Mouse (Mus musculus) hindbrain, postnatal 0 days (tissue): ENCODE data around the gene Whrn. TPM values are rescaled to one million over a fixed set of nuclear protein-coding genes. Genes with fewer than 3 reads are reported as not detected.

Source experiments
- ATAC-seq: fragments of 200-750 bp; cut with Nextera tagmentation; 2 replicates; pipeline ENCODE4 v1.8.0; 2017; ENCODE audit warnings: mild to moderate bottlenecking, moderate TSS enrichment, moderate library complexity
- DNase-seq: peaks from one replicate; pipeline ENCODE4 v3.0.0-alpha.2; 2015; ENCODE audit warnings: low spot score
- H3K27ac ChIP-seq: fragments of 300-500 bp; sonication (generic); 2 replicates; pipeline ENCODE4 v1.5.1; 2014; ENCODE audit warnings: mild to moderate bottlenecking
- H3K27me3 ChIP-seq: fragments of 300-500 bp; sonication (generic); 2 replicates; pipeline ENCODE4 v1.6.1; 2014; ENCODE audit warnings: low read length, mixed read lengths; ENCODE audit not compliant: insufficient read depth
- H3K36me3 ChIP-seq: fragments of 300-500 bp; sonication (generic); 2 replicates; pipeline ENCODE4 v1.6.1; 2014; ENCODE audit warnings: low read length, mixed read lengths; ENCODE audit not compliant: insufficient read depth
- H3K4me1 ChIP-seq: fragments of 300-500 bp; sonication (generic); 2 replicates; pipeline ENCODE4 v1.6.1; 2014; ENCODE audit warnings: antibody characterized with exemption, low read length, mixed read lengths; ENCODE audit not compliant: insufficient read depth
- H3K4me2 ChIP-seq: fragments of 300-500 bp; sonication (generic); 2 replicates; pipeline ENCODE4 v1.6.1; 2014; ENCODE audit warnings: low read depth, mild to moderate bottlenecking, low read length, moderate library complexity, mixed read lengths
- H3K4me3 ChIP-seq: fragments of 300-500 bp; sonication (generic); 2 replicates; pipeline ENCODE4 v1.5.1; 2014; ENCODE audit warnings: low read length
- H3K9ac ChIP-seq: fragments of 300-500 bp; sonication (generic); replicated peaks from 2 replicates; pipeline ENCODE4 v1.6.1; 2014; ENCODE audit warnings: mild to moderate bottlenecking, low read length, moderate library complexity, mixed read lengths
- H3K9me3 ChIP-seq: fragments of 300-500 bp; sonication (generic); 2 replicates; pipeline ENCODE4 v1.6.1; 2016; ENCODE audit warnings: low read length, mixed read lengths
- CTCF ChIP-seq: IDR thresholded peaks from 2 replicates; pipeline ENCODE4 v1.5.1; 2016; ENCODE audit warnings: antibody characterized with exemption, control low read depth, low read depth
- WGBS: fragments of 180-500 bp; shearing (Covaris S2); extraction: QIAGEN DNeasy Blood & Tissue Kit; methylation state at CpG from one replicate; pipeline ENCODE4 v1.1.7; 2014; 5-methylcytosine and 5-hydroxymethylcytosine counted together
- polyA plus RNA-seq: library from polyadenylated mRNA; unstranded; fragments of >200 nt; fragmentation: Nextera tagmentation; extraction: Ambion mirVana; gene quantifications from 2 replicates; pipeline ENCODE4 v1.2.1, GENCODE M21; 2015
- total RNA-seq: library from RNA; depleted of rRNA; stranded (reverse); fragments of >200 nt; gene quantifications from 2 replicates; pipeline ENCODE4 v1.2.3, GENCODE M21; 2014; rRNA removed

The Whrn gene
- total and polyA plus RNA-seq, 2 experiments from 2014 or later = 4.7 to 34.6 TPM

- no peaks in the 10 kb centered on the region for H3K36me3 ChIP-seq
- H3K4me2 ChIP-seq = no peak overlapping the region
- no peak for TF ChIP-seq CTCF
- no peak overlapping the region for H3K27ac ChIP-seq
- DNase-seq (no peak), ATAC-seq (no peak)
- WGBS = 88% methylated on average over 12 of the region's 12 CpGs
- no peak overlapping the region for H3K4me3 ChIP-seq
- H3K9me3 ChIP-seq = no peaks in the 10 kb centered on the region
- H3K27me3 ChIP-seq = no peaks in the 10 kb centered on the region
- no peak overlapping the region for H3K9ac ChIP-seq
- no peaks in the 10 kb centered on the region for H3K4me1 ChIP-seq
Observed at GRCm38 (mm10) chr4:63374331-63374730, 121.5 kb downstream of the Whrn start.

- no peak for ATAC-seq
- H3K4me3 ChIP-seq = no peak overlapping the region
- no peak overlapping the region for H3K9ac ChIP-seq
- WGBS = 93% methylated on average over 8 of the region's 8 CpGs
- TF ChIP-seq CTCF = no peak
- no peaks in the 10 kb centered on the region for H3K9me3 ChIP-seq
- no peaks in the 10 kb centered on the region for H3K4me1 ChIP-seq
- DNase-seq = no peak
- no peaks in the 10 kb centered on the region for H3K27me3 ChIP-seq
- H3K4me2 ChIP-seq = no peak overlapping the region
- no peak overlapping the region for H3K27ac ChIP-seq
- no peaks in the 10 kb centered on the region for H3K36me3 ChIP-seq
Observed at GRCm38 (mm10) chr4:63373404-63373803, 122.4 kb downstream of the Whrn start.

- no peak overlapping the region for H3K4me3 ChIP-seq
- no peak overlapping the region for H3K27ac ChIP-seq
- no peak overlapping the region for H3K9ac ChIP-seq
- no peaks in the 10 kb centered on the region for H3K36me3 ChIP-seq
- H3K9me3 ChIP-seq = no peaks in the 10 kb centered on the region
- no peaks in the 10 kb centered on the region for H3K4me1 ChIP-seq
- TF ChIP-seq CTCF = peak; percentile 71
- H3K27me3 ChIP-seq = no peaks in the 10 kb centered on the region
- peak; percentile 64 for DNase-seq
- WGBS = 63% methylated on average over 3 of the region's 3 CpGs
- no peak for ATAC-seq
- no peak overlapping the region for H3K4me2 ChIP-seq
Observed at GRCm38 (mm10) chr4:63371890-63372289, 123.9 kb downstream of the Whrn start.

- TF ChIP-seq CTCF = no peak
- Histone ChIP-seq H3K9me3 (no peaks in the 10 kb centered on the region), H3K27me3 (no peaks in the 10 kb centered on the region), H3K27ac (no peak overlapping the region), H3K4me2 (no peak overlapping the region), H3K4me1 (no peaks in the 10 kb centered on the region), H3K4me3 (no peak overlapping the region), H3K36me3 (no peaks in the 10 kb centered on the region), H3K9ac (no peak overlapping the region)
- ATAC-seq (no peak), DNase-seq (no peak)
- 18% methylated on average over 7 of the region's 7 CpGs for WGBS
Observed at GRCm38 (mm10) chr4:63370897-63371296, 124.9 kb downstream of the Whrn start.

- Histone ChIP-seq H3K4me1 (no peaks in the 10 kb centered on the region), H3K9ac (no peak overlapping the region), H3K27ac (no peak overlapping the region), H3K36me3 (no peaks in the 10 kb centered on the region), H3K27me3 (no peaks in the 10 kb centered on the region), H3K4me3 (no peak overlapping the region), H3K9me3 (no peaks in the 10 kb centered on the region), H3K4me2 (no peak overlapping the region)
- DNase-seq (peak; percentile 86), ATAC-seq (peak; percentile 50)
- WGBS = 21% methylated on average over 4 of the region's 4 CpGs
- TF ChIP-seq CTCF = peak; percentile 99
Observed at GRCm38 (mm10) chr4:63368577-63368976, 127.2 kb downstream of the Whrn start.

Other genes starting within 250 kb of the Whrn start
- not detected in 2 replicates for gene Orm1, start 151.4 kb downstream of the Whrn start, total RNA-seq
- gene Orm1, start 151.4 kb downstream of the Whrn start, polyA plus RNA-seq = not detected in 2 replicates
- gene Orm3, start 139.8 kb downstream of the Whrn start, total RNA-seq = not detected in 2 replicates
- not detected in 2 replicates for gene Orm3, start 139.8 kb downstream of the Whrn start, polyA plus RNA-seq
- not detected in 2 replicates for gene Orm2, start 133.5 kb downstream of the Whrn start, total RNA-seq
- gene Orm2, start 133.5 kb downstream of the Whrn start, polyA plus RNA-seq = not detected in 2 replicates
- 7.2 and 8.1 TPM in 2 replicates for gene Akna, start 92.6 kb downstream of the Whrn start, total RNA-seq
- 2.7 and 3.2 TPM in 2 replicates for gene Akna, start 92.6 kb downstream of the Whrn start, polyA plus RNA-seq
- gene Atp6v1g1, start 48.8 kb upstream of the Whrn start, total RNA-seq = 125 and 136 TPM in 2 replicates
- gene Atp6v1g1, start 48.8 kb upstream of the Whrn start, polyA plus RNA-seq = 357 and 367 TPM in 2 replicates
- 3.2 and 7.9 TPM in 2 replicates for gene Tmem268, start 62.8 kb upstream of the Whrn start, total RNA-seq
- 3.9 and 4.1 TPM in 2 replicates for gene Tmem268, start 62.8 kb upstream of the Whrn start, polyA plus RNA-seq
- not detected in 2 replicates for gene Gm11213, start 109.3 kb upstream of the Whrn start, total RNA-seq
- gene Gm11213, start 109.3 kb upstream of the Whrn start, polyA plus RNA-seq = not detected in 2 replicates
- gene Tex48, start 126.4 kb upstream of the Whrn start, total RNA-seq = not detected in 2 replicates
- not detected in 2 replicates for gene Tex48, start 126.4 kb upstream of the Whrn start, polyA plus RNA-seq
- not detected in 2 replicates for gene Gm11214, start 167.4 kb upstream of the Whrn start, total RNA-seq
- gene Gm11214, start 167.4 kb upstream of the Whrn start, polyA plus RNA-seq = not detected in 2 replicates
- 0.26 TPM in 1 of 2 replicates, not detected in the other for gene Tnfsf15, start 249.1 kb upstream of the Whrn start, total RNA-seq
- gene Tnfsf15, start 249.1 kb upstream of the Whrn start, polyA plus RNA-seq = 0.04 TPM in 1 of 2 replicates, not detected in the other